Mouse (Mus musculus): ENCODE data around the gene Eif2b5.

Eif2b5 gene

DNA sequence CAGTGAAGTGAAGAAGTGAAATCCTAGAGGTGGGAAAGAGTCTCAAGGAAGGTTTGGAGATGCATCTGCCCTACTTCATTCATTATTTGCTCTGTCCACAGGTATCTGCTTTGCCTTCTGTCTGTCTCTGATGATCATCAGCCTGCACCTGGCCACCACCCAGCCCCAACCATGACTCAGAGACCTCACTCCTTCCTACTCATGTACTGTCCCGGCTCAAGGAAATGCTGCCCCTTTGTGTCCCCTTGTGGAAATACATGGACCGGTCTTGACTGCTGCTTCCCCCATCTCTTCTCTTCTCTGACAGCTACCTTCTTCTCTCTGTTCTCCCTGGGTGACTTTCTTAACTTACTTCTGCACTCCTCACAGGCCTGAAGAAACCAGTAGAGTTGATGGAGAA is 8.0 kb upstream of the Eif2b5 start:
- DNase-seq: no peak

DNA sequence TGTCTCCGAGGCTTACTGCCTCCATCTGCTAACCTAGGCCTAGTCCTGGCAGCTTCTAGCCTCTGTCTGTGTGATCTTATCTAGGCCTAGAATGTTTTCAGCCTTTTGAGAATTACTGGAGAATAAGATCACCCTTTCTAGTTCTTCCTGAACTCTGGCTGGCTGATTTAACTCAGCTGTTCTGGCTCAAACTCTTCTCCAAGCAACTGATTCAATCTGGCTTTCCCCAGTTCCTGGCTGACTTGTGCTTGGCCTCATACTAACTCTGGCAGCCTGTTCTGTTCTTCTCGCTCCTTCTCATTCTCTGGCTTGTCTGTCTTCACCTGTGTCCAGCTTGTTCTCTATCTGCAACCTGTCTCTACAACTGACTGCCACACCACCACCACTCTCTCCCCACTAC is 7.3 kb upstream of the Eif2b5 start:
- DNase-seq: no peak

- no peak for DNase-seq
These were observed 5.2 kb upstream of the Eif2b5 start for GRCm38 (mm10) chr16:20493452-20493851.

DNA sequence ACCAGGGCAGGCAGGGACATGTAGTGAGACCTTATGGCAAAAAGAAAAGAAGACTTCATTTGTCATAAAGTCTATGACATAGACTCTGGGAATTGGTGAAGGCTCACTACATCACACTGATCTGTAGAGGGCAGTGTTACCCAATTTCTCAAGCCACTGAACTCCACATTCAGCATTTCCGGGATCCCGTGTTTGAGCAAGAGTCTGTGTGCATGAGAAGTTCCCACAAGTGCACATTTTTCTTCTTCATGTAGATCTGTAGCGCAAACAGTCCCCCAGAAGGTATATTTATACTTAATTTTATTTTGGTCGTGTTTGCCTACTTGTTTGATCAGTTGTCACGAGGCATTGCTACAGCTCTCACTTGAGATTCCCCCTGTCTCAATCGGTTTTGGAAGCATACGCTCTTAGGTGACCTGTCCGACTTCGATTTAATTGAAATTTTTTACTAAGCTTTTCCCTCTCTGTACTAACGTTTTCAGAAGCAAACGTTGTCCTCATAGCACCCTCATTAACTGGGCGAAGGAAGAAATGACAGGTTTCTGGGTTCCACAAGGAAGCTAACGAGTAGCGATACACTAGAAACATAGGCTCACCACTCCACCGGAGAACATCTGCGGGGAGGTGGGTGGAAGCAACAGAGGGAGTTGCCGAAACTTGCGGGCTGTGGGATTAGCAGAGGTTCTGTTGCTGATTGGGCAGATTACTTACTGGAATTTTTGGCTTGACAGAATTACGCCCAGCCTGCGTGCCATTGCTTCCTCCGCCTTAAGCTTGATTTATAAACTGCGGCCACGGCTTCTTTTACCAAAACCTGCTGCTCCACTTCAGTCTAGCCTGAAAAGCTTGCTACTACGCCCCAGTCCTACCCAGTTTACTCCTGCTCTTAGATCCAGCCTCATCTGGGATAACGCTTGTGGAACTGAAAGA is 1.7 kb upstream of the Eif2b5 start:
- peak; percentile 87 for DNase-seq

- DNase-seq: peak; percentile 21
These were observed 489 bp upstream of the Eif2b5 start for GRCm38 (mm10) chr16:20497980-20498676.

- no peak for DNase-seq
These were observed 7.4 kb downstream of the Eif2b5 start for GRCm38 (mm10) chr16:20506000-20506399.

- peak; percentile 67 for DNase-seq
These were observed 10.7 kb downstream of the Eif2b5 start for GRCm38 (mm10) chr16:20509349-20509748.

DNA sequence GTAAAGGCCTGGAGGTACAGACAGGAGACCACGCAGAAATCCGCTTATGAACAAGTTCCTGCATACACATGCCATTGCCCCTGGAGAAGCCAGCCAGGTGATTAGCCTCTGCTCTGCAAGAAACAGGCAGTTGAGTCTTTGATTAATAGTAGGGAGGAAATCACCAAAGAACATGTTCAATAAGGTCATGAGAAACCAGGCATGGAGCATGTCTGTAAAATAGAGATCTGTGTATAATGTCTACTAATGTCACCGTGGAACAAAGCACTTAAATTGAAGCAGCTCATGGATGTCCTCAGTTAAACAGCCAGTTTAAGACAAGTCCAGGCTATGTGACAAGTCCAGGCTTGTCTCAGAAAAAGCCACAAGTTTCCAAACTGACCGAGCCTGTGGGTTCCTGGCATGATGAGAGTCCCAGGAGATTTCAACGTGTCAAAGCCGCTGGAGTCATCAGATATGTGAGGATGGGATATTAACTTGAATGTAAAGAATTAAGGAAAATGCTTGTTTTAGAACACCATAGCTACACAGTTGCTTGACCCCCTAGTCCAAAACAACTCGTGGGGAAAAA is 12.7 kb downstream of the Eif2b5 start:
- no peak for DNase-seq

- peak; percentile 13 for DNase-seq
These were observed 17.4 kb downstream of the Eif2b5 start for GRCm38 (mm10) chr16:20516032-20516431.

GRCm38 (mm10) chr16:20516726-20517201 is 18.1 kb downstream of the Eif2b5 start, which contains the start of gene Dvl3:
Dvl3 (plus strand) TSS chr16:20516982.
- DNase-seq: peak; percentile 93

- DNase-seq: no peak
These were observed 18.6 kb downstream of the Eif2b5 start for GRCm38 (mm10) chr16:20517216-20517615.

DNA sequence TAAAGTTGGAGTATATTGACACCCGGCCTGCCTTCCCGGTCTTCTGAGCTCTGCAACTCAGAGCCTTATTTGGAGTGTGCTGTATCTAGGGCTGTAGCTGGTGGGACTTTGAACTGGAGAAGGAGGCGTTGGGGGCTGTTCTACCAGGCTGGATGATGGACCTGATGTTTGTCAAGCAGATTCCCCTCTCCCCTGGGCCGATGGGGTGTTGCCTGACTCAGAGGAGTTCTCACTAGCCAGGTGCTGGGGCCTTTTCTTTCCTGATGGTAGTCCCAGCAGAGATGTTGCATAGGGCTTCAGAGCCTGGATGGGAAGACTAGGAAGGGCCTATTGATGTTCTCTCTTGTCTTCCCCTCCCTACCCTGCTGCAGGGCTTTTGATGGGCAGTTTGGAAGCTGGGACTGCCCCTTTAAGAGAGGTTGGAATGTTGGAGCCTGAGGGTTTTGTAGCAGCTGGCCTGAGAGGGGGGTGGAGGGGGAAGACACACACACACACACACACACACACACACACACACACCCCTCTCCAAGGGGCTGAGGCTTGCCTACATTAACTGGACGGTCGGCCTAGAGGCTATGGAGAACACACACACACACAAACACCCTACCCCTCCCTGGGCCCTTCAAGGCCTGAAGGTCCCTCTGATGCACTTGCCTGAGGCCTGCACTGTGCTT is 19.2 kb downstream of the Eif2b5 start:
- DNase-seq: peak; percentile 51

DNA sequence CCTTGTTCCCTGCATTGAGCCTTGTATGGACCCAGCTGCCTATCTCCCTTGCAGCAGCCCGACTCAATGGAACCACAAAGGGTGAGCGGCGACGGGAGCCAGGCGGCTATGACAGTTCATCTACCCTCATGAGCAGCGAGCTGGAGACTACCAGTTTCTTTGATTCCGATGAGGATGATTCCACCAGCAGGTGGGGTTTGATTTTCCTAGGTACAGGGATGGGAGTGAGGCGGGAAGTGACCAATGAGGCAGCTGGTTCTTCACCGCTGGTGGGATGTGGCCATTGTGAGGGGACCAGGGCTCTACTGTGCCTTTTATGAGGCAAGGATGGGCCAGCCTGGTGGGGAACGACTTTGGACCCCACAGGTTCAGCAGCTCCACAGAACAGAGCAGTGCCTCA is 25.3 kb downstream of the Eif2b5 start:
- DNase-seq: no peak

DNA sequence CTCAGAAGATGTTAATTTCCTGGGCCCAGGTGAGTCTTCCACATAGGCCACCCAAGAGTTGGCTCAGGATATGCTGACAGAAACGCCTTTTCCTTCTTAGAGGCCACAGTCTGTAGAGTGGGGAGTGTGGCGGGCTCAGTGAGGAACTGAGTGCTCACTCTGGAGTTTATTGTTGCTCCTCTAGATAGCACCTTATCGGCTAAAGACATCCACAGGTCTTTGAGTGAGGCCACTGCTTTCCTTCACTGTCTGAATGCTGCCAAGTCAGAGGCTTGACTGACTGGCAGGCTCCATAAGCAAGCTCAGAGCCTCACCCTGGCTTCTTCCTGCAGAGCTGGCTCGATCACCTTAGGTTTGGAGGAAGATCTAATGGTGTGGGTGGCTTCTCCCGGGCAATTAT is 30.2 kb downstream of the Eif2b5 start:
- no peak for DNase-seq

GRCm38 (mm10) chr16:20529375-20529774 is 30.8 kb downstream of the Eif2b5 start:
- DNase-seq: no peak

- no peak for DNase-seq
These were observed 32.3 kb downstream of the Eif2b5 start for GRCm38 (mm10) chr16:20530941-20531340.

DNA sequence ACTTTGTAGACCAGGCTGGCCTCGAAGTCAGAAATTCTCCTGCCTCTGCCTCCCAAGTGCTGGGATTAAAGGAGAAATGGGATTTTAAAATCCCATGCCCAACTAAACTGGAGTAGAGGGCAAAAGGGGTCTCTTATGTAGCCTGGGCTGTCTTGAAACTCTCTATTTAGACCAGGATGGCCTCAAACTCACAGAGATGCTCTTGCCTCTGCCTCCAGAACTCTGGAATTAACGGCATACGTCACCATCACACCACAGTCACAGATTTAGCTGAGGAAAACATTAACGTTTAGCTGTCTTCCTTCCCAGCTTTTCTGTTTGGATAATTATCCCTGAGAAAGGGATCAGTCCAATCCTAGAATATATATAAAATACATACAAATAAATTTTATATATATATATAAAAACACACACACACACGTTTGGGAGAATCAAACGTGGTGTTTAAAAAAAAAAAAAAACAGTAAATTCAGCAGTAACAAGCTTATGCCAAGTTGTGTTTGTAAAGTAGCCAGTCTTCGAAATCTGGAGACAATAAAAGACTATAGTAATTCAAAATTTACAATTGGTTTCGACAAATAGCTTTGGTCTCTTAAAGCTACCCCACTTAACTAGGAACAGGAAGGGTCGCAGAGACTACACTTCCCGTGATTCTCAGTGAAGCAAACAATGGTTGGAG is 36.1 kb downstream of the Eif2b5 start:
- no peak for DNase-seq

DNA sequence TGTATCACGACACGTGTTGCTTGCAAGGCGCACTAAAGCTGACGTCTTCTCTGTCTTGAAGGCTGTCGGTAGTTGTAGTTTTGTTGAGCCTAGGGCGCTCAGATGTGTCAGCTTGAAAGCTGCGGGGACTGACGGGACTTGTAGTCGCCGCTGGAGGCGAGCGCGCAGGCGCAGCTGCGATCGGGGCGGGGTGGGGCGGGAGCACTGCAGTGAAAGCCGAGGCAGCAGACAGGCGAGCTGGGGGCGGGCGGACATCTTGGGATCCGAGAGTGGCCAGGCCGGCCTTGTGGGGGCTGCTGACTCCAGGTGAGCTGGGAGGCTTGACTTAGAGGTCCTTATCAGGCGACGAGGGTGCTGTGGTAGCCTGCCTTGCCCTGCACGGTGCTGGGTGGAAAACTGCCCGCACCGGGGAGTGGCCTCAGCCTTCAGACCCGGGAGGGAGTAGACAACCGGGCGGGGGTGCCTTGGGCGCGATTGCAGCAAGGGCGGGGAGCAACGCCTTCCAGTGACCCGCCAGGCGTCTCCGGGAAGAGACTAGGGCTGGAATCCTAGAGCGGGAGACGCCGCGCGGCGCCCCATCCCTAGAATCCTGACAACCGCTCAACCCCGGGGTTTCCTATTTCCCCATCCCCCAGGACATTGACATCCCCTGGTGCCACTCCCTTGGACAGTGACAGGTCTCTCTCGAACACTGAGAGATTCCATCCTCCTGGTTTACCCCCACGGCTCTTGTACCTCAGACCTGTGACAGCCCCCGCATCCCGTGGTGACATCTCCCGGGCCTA is 36.9 kb downstream of the Eif2b5 start, which contains the start of gene Ap2m1:
TSS of gene Ap2m1 (plus strand) at position 183 of the 785 bp plus-strand sequence.
- peak; percentile 99 for DNase-seq

GRCm38 (mm10) chr16:20536081-20536665 is 37.6 kb downstream of the Eif2b5 start:
- no peak for DNase-seq

- DNase-seq: peak; percentile 10
These were observed 38.5 kb downstream of the Eif2b5 start for GRCm38 (mm10) chr16:20537071-20537471.
